Mouse (Mus musculus): ENCODE results near the gene Abr.

Abr gene

DNA sequence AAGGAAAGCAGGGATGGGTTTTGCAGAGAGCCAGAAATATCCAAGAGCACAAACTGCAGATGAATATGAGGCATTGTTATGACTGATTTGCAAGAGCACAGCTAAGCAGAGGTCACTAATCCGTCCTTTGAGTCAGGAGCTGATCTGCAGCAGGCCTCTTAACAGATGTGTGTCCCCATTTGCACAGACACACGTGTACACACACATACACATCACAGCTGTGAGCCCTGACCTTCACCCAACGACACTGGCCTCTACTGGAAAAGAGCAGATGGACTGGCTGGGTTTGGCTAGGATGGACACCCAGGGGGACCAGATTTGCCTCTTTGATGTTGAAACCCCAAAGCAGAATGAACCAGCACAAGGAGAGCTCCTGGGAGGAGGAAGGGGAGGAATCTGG lies 52.7 kb downstream of the Abr start:
- DNase-seq (ENCODE audit: low read depth): no peak

DNA sequence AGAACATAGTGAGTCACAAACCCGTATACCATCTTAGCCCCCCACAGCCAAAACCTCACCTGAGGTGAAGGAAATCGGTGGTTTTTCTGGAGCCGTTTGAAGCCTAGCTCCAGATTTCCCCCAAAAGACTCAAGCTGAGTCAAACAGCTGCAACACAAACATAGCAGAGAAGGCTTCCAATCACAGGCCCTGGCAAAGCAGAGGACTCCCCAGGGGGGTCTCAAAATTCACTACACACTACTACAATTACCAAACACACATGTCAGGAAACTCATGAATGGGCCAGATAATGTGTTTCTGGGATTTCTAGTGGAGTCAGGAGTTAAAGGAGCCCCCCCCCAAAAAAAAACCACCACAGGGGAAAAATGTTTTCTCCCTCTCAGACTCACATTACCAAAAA lies 56.0 kb downstream of the Abr start:
- DNase-seq (ENCODE audit: low read depth): no peak

DNA sequence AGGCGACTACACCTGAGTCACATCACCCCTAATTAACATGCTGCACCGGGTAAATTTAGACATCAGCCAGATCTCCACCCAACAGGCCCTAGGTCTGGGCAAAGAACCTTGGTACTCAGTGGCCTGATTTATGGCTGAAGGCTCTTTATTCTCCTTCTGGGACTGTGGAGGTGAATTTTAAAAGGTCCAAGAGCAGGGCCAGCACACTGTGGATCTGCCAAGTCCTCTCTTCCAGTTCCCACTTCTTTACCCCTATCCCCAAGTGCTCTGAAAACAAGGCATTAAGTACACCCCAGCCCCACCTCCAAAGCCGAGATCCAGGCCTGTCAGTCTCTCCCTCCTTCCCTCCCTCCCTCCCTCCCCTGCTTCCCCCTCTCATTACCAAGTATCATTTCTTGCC lies 59.5 kb downstream of the Abr start:
- no peak for DNase-seq (ENCODE audit: low read depth)

DNA sequence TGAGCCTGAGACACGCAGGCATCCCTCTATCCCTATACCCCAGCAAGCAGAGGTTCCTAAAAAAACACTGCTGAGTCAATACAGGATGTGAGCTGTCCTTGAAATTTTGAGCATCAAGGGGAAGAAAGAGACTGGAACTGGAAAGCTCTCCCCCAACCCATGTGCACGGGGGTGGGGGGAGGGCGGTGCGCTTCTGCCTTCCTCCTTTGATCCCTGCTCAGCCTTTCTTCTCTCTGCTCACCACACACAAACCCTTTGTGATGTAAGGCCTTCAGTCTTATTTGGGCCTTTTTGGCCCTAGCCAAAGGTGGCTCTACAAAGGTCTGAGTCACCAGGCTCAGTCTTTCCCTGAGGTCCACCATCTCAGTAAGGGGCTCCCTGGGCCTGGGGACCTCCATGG lies 59.9 kb downstream of the Abr start:
- DNase-seq (ENCODE audit: low read depth): no peak

DNA sequence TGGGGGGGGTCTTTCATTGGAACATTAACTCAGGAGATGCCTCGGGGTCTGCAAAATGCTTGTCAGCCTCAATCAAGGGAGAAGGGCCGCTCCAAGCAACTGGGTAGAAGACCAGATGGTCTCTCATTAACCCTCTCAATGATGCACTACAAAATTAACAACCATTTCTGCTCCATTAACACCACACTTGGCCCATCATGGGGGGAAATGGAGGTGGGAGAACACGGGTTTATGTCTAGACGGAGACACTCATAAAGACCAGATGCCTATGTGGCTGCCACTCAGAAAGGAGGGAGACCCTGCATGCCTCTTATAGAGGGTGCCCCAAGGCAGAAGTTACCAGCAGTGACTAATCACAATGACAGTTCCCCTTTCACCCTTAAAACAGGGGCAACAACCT lies 64.3 kb downstream of the Abr start:
- DNase-seq (ENCODE audit: low read depth): no peak

DNA sequence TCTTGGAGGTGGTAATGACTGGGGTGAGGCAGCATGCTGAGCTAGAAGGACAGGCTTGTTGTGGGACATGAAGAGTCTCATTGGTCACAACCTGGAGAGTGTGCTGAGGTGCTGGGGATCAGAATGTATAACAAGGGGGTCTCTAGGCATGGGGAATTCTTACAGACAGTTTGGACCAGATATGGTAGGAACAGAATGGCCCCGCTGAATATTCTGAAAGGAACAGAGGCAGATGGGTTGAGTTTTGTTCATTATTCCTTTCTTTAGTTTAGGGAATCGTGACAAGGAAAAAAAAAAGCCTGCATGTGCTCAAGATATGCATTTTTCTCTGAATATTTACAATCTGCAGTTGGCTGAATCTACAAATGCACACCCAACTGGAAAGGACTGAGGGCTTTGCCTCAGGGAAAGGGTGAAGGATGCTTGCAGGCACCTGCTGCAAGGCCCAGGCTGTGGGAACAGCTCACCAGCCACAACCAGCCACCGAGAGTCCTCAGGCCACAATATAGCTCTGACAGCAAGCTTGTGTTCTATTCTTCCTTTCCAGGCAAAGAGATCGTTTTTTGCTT lies 73.9 kb downstream of the Abr start:
- no peak for DNase-seq (ENCODE audit: low read depth)

DNA sequence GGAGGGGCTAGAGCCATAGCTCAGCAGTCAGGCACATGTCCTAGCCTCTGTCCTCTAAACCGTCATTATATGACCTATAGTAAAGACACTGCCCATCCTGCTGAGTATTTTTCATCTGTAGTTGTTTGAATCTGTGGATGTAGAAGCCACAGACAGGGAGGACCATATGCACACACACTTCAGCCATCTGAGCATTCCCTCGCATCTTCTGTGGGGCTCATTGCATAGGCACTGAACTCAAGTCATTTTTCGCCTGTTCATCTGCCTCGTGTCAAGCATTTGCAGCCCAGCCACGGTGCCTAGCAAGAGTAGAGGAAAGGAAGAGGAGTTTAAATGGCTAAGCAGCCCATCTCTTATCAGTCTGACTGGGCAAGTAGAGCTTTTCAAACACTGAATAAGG lies 74.7 kb downstream of the Abr start:
- no peak for DNase-seq (ENCODE audit: low read depth)

DNA sequence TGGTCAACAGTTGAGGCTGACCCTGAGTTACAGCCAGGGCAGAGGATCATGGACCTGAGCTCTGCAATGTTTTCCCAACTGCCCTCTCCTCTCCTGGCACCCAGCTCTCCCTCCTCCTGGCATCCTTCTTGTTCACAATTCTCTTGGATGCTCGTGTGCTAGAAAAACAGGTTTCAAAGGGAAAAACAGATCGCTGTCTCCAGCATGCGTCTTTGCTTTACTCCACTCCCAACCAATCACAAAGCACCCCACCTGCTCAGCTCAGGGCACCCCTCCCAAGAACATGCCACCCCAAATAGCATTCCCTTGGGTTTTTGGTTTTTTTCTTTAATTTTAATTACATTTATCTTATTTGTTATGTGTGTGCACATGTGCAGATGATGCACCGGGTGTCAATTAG lies 75.7 kb downstream of the Abr start:
- DNase-seq (ENCODE audit: low read depth): no peak

DNA sequence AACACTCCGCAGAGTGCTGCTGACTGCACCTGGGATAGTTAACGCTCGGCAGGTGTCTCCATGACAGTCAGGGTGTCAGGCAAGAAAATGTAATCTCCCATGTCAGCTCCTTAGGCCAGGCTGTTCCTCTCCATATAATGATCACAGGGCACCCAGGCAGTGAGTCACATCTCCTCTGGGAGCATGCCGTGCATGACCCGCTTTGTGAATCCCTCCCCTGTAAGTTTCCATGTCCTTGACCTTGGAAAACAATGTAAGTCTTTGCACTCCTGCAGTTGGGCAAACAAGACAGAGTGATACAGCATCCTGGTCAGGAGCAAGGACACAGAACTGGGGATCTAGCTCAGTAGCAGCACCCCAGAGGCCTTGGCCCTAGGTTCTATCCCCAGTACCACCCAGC lies 78.8 kb downstream of the Abr start:
- no peak for DNase-seq (ENCODE audit: low read depth)

DNA sequence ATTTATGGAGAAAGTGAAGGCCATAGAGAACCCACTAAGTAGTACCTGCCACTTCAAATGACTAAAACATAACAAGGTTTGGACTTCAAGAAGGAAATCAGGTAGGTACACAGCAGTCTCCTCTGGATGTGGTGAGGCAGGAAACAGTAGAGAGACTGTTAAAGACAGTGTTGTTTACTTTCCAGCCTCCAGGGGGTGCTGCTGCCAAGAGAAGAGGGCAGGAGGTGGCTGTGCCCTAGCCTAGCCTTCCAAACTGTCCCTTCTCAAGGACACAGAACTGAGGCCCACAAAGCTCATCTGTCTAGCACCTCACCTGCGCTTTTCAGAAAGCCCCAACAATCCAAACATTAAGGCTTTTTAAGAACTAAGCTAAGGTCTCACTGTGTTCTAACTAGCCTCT lies 81.1 kb downstream of the Abr start:
- peak; percentile 72 for DNase-seq (ENCODE audit: low read depth)

DNA sequence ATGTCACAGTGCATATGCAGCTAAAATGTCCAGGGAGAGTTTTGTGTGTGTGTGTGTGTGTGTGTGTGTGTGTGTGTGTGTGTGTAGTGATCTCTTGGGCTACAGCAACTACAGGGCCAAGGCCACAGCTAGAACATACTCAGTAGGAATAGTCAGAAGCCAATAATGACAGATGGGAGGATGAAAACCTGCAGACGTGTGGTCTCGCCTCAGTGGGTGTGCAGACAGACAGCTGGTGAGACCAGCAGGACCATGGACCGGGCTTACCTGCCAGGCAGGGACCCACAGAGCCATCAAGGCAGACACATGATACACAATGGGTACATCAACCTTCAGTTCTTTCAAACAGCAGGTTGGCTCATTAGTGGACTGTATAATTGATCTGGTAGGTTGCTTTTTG lies 84.7 kb downstream of the Abr start:
- DNase-seq (ENCODE audit: low read depth): no peak

DNA sequence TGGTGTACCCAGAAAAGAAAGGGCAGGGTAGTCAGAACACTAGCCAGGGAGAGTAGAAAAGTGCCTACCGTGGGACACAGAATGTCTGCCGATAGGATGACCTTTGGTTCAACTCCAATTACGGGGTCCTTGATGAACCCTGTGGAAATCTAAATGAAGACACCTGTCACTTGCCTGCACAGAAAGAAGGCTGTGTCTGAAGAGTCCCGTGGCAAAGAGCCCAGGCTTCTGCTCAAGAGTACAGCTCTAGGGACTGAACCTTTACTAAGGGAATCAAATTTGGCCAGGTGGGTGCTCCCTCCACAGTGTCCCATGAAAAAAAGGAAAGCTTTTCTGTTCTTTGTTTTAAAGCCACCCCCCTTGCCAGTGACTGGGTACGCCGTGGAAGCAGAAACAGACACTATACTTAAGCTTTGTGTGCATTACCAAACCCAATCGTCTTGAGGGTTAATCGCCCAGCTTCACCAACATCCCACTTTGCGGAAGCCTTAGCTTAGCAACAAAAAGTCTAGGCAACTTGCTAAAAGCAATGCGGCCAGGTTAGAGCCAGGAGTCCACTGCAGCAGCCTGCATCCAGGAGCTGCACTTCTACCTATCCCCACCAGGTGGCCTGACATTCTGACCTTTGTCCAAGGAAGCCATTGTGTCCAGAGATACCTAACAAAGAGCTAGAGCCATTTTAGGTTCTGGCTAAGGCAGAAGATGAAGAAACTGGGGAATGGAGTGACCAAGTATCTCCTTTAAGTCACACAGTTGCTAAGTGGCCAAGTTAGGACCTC lies 85.3 kb downstream of the Abr start:
- DNase-seq (ENCODE audit: low read depth): peak; percentile 39

DNA sequence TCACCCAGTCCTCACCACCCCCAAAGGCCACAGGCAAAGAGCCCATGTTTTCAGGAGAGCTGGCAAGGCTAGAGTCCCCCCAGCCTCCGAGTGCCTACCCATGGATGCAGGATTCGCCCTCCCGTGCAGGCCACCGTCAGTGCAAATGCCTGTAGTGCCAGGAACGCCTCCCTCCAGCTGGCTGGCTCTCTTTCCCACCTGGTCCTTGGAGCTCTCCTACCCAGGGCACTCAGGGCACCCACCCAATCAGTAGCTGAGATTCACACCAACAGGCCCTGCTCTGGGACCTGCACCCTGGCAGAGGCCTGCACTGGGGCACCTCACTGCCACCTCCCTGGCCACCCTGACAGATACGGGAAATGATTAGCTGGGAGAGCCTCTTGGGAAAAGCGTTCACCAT lies 90.1 kb downstream of the Abr start:
- DNase-seq (ENCODE audit: low read depth): no peak

DNA sequence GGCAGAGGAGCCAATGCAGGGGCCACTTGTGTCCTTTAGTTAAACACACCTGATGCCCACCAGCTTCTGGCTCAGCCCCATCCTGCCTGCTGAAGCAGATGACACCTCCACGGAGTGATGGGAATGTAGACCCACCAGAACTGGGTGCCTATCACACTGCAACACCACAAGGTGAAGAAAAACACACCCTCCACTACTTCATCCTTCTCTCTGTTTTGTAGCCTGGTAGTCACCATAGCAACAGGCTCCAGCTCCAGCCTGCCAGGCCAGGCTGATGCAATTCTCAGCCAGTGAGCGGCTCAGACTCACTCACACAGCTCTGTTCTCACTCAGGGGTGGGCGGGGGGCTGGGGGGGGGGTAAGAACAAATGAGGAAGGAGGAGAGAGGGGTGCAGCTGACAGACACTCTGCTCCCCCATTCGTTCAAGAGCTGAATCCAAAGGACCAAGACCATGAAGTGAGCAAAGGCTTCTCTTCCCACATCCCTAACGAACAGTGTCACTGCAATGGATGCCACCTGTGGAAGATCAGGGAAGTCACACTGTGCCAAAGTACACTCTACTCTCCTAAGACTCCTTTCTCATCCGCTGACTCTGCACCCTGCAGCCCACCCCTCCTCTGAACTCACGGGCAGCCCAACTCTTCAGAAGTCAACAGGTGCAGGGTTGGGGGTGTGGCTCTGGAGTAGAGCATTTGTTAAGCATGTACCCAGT lies 91.0 kb downstream of the Abr start:
- DNase-seq (ENCODE audit: low read depth): no peak

DNA sequence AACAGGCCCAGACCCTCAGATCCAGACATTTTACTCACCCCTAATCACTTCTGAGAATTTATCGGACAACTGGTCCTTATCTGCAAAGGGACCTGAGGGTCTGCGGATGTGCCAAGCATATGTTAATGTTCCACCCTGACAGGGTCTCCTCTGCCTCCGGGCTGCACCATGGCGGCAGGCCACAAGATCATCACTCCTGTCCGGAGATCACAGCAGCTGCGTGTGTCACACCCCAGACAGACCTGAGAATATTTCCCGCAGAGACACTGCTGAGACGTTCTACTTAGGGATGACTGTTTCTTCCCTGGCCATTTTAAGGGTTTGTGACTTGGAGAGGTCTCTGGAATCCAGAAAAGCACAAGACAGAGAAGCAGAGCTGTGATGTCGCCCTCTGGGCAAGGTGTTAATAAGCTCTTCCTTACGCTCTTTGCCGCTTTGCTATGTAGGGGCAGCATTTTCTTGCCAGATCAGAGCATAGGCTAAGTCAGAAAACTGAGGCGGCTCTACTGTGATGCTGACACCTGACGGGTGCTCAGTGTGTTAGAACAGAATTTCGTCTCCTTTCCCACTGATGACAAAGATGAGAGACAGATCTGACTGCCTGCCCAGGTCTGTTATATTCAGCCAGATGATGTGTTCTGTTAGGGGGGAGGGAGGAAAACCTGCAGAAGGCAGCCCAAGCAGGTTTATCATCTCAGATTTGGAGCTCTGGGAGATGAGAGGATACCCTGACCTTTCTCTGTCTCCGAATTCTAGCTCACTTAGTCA lies 91.8 kb downstream of the Abr start:
- DNase-seq (ENCODE audit: low read depth): no peak

DNA sequence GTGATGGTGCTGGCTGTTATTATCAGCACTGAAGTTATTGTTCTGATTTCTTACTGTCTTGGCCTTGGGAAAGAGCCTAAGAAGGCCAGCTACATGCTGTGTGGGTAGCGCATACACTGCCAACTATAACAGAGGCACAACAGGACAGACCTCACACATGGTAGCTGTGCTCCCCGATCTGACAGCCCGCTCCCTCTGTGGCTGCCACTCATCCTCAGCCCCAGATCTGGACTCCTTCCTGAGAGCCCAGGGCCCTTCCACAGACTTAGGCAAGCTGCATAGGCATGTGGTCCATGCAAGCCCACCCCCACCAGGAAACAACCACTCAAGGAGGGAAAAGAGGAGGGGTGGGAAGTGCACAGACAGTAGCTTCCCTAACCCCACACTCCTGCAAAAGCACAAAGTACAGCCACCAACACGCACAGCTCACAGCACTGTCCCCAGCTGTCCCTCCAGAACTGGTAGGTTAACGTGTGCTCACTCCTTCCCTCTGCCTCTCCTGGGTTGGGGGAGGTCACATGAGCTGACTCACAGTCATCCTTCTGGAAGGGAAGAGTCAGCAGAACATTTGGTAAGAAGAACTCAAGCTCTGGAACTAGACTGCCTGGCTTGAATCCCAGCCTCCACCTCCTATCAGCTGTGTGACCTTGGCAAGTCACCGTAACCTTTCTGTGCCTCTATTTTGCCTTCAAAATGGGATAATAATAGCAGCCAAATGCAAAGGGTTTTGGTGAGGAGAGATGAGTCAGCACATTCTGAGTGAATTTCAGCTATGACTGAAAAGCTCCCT lies 92.6 kb downstream of the Abr start:
- DNase-seq (ENCODE audit: low read depth): no peak

DNA sequence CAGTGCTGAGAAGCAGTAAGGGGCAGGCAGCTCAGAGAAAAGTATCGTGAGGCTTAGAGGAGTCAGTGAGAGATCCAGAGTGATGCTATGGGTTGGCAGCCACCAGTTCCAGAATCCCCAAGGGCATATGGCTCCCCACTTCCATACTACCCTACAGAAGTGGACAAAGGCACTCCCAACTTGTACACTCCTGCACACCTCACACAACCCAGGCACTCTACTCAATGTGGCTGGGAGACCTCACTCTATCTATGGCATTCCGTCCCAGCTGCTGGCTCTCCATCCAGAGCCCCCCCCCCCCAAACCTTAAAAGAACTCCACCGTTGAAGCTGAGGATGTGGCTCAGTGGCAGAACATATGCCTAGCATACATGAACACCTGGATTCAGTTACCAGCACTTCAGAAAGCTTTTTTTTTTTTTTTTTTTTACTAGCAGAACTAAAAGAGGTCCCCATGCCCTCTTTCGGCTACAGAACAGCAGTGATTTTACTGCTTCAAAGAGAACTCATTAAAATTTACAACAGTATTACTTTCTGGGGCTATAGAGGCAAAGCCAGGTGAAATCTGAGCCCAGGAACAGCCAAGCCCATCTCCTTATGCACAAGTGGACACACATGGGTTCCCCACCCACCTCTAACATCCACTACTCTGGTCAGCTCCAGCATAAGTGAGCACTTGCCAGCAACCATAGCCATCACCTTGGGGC lies 96.3 kb downstream of the Abr start:
- DNase-seq (ENCODE audit: low read depth): no peak

DNA sequence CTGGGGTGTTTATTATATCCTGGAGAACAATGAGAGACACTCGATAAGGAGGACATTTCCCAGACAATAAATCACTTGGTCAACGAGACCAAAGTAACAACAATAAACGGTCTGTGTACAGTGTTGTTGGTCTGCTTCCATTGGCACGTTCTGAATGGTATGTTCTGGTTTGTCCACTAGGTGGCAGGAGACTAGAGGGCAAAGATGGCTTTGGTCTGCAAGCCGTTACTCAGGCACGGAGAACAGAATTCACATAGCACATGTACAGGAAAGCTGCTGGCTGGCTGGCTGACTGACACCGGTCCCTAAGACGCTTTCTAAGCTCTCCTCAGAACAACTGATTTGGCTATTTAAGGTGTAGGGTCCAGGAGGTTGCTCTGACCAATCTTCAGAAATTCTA lies 97.2 kb downstream of the Abr start:
- peak; percentile 79 for DNase-seq (ENCODE audit: low read depth)

DNA sequence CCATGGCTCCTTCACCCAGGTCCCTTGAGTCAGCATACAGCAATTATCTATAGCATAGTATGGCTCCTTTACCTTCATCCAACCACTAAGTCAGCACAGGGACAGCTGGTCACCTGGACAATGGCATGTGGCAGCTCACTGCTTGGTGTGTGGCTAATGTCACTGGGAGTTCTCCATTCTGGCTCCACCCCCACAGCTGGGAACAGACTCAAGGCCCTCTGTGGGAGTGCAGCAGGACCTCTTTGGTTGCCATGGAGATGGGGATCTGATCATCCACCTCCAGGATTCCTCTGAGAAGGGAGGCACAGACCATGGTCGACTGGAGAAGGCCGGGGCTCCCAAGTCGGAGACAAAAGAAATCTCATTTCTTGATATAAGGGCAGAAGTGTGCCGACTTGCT lies 98.8 kb downstream of the Abr start:
- no peak for DNase-seq (ENCODE audit: low read depth)

DNA sequence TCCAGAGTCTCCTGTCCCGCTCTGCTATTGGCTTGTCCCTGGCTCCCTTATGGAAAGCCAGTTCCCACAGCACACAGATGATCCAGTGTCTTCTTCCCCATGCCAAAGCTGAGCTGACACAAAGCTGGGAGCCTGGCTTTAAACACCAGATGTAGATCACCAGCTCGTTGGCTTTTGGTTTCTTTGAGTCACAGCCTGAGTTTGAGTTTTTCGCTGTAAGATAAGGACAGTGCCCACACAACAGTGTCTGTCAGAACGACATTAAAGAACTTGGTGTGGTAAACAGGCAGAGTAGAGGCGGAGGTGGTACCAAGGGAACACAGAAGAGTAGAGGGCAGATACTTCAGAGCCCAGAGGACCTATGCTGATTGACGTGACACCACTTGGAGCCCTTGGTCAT lies 101.2 kb downstream of the Abr start:
- no peak for DNase-seq (ENCODE audit: low read depth)

DNA sequence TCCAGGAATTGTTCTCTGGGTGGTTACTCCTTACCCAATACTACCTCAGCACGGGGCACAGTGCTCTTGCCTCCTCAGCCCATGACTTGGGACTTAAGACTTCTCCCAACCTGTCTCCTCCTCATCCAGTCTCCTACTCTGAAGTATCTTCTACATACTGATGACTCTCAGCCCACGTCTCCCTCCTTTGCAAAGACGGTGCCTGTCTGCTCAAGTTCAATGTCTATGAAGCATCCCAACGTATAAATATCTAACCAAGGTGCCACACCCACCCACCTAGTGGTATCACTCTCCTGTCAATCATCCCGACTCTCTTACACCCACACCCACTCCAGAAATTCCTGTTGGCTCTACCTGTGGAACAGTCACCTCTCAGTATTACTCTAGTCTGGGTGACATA lies 103.5 kb downstream of the Abr start:
- DNase-seq (ENCODE audit: low read depth): no peak

All from induced T-regulatory cell, adult 2 months (primary cell).